Mouse (Mus musculus): ENCODE results near the gene Exoc8.

- TF ChIP-seq CTCF (IDR thresholded peaks at IDR 0.05; ENCODE audit: borderline replicate concordance, insufficient read depth, low read depth, low read length), result no peak
- no peak for TF ChIP-seq POLR2A (IDR thresholded peaks at IDR 0.05; ENCODE audit: borderline replicate concordance, insufficient read depth, low read length)
Measured at GRCm38 (mm10) chr8:124896010-124896631, 1.4 kb downstream of the Exoc8 start.

All from cerebellum, adult 2 months (tissue).